Mouse (Mus musculus): Measurements from ENCODE around the gene Fam76b. TPM values are rescaled to one million over a fixed set of nuclear protein-coding genes. Genes with fewer than 3 reads are reported as not detected.

Fam76b gene
- total and polyA plus RNA-seq, 3 experiments: 27.9 to 43.8 (median 39.2) TPM

DNA sequence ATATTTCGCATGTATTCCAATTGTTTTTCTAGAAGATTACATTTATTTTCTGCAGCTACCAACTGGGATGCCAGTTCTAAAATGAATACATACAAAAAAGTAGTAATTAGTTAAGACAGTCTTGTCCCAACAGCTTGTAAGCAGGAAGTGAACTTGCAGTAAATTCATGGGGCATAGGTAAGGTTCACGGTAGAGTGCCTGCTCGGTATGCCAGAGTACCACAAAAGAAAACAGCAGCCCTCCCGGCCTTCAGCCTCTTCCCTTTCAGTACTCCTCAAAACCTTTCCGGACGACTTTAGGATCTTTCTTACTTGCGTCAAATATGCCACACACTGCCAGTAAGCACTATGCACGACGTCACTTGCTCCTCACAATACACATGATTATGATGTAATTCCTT lies 9.1 kb upstream of the Fam76b start:
- H3K36me3 ChIP-seq (ENCODE audit: control insufficient read depth in 1 of 2, insufficient read depth in 2 of 2, low read length in 2 of 2): peaks cover 1 to 87% of the 10 kb centered on the region in 2 experiments; a peak in 2 of 4 replicates

DNA sequence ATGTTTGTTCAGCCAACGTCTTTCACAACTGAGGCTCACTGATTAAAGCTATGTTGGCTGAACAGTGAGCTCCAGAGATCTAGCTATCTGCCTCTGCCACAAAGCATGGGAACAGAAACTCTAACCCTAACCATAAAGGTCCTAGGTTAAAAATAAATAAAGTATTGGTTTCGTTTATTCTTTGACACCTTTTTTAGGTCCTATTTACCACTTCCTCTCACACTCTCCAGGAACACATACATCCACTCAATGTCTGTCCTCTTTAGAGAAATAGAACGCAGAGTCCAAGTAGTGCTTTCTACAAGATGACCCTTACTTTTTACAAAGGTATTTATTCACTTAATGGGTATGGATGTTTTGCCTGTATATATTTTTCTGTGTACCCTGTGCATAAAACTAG lies 6.7 kb upstream of the Fam76b start:
- Histone ChIP-seq H3K27ac (ENCODE audit: control insufficient read depth, low read depth, low read length) (no peak overlapping the region), H3K9ac (ENCODE audit: control insufficient read depth, low read depth, low read length, poor library complexity, severe bottlenecking) (no peak overlapping the region), H3K27me3 (ENCODE audit: control insufficient read depth in 1 of 2, insufficient read depth in 2 of 2, low read length in 2 of 2) (no peaks in the 10 kb centered on the region), H3K36me3 (ENCODE audit: control insufficient read depth in 1 of 2, insufficient read depth in 2 of 2, low read length in 2 of 2) (peaks cover 23 to 75% of the 10 kb centered on the region in 2 experiments), H3K9me3 (replicated peaks; ENCODE audit: insufficient read depth, low read length) (no peaks in the 10 kb centered on the region), H3K4me3 (ENCODE audit: control insufficient read depth in 1 of 2, insufficient read depth in 1 of 2, low read depth in 2 of 2, low read length in 2 of 2) (no peak overlapping the region), H3K79me2 (ENCODE audit: control insufficient read depth, insufficient read depth, low read length, poor library complexity) (peaks cover 32% of the 10 kb centered on the region), H3K4me1 (ENCODE audit: control insufficient read depth in 1 of 2, insufficient read depth in 2 of 2, low read length in 2 of 2) (peaks cover 13 to 15% of the 10 kb centered on the region in 2 experiments)
- DNase-seq (ENCODE audit: low read depth, low spot score): no peak
- TF ChIP-seq MAX (IDR thresholded peaks at IDR 0.05; ENCODE audit: low read length) (no peak), MXI1 (IDR thresholded peaks at IDR 0.05; ENCODE audit: low read depth, low read length) (no peak), BHLHE40 (IDR thresholded peaks at IDR 0.05; ENCODE audit: borderline replicate concordance, low read depth, low read length) (no peak), EP300 (IDR thresholded peaks at IDR 0.05; ENCODE audit: low read depth in 1 of 2, low read length in 2 of 2) (no peak)

More for the DNA sequence above, 9.1 kb upstream of the Fam76b start:
- Histone ChIP-seq H3K4me1 (ENCODE audit: control insufficient read depth in 1 of 2, insufficient read depth in 2 of 2, low read length in 2 of 2) (peaks cover 0 to 3% of the 10 kb centered on the region in 2 experiments; a peak in 1 of 4 replicates), H3K27ac (ENCODE audit: control insufficient read depth, low read depth, low read length) (no peak overlapping the region), H3K4me3 (ENCODE audit: control insufficient read depth in 1 of 2, insufficient read depth in 1 of 2, low read depth in 2 of 2, low read length in 2 of 2) (no peak overlapping the region), H3K27me3 (ENCODE audit: control insufficient read depth in 1 of 2, insufficient read depth in 2 of 2, low read length in 2 of 2) (no peaks in the 10 kb centered on the region), H3K9ac (ENCODE audit: control insufficient read depth, low read depth, low read length, poor library complexity, severe bottlenecking) (no peak overlapping the region), H3K9me3 (replicated peaks; ENCODE audit: insufficient read depth, low read length) (no peaks in the 10 kb centered on the region), H3K79me2 (ENCODE audit: control insufficient read depth, insufficient read depth, low read length, poor library complexity) (peaks cover 15% of the 10 kb centered on the region)
- TF ChIP-seq CHD1 (IDR thresholded peaks at IDR 0.05; ENCODE audit: low read depth, low read length): no peak
- TF ChIP-seq MAFK (IDR thresholded peaks at IDR 0.05; ENCODE audit: borderline replicate concordance, low read depth, low read length): no peak
- no peak for TF ChIP-seq CTCF (IDR thresholded peaks at IDR 0.05 in 2 of 3, conservative IDR thresholded peaks at IDR 0.05 in 1 of 3; ENCODE audit: control insufficient read depth in 1 of 3, insufficient read depth in 1 of 3, low read depth in 2 of 3, low read length in 3 of 3, poor library complexity in 1 of 3, severe bottlenecking in 1 of 3)
- no peak for TF ChIP-seq SIN3A (IDR thresholded peaks at IDR 0.05; ENCODE audit: low read length)
- TF ChIP-seq RCOR1 (IDR thresholded peaks at IDR 0.05; ENCODE audit: low read depth, low read length): no peak
- TF ChIP-seq POLR2AphosphoS5 (IDR thresholded peaks at IDR 0.05; ENCODE audit: borderline replicate concordance, low read depth, low read length): no peak
- no peak for TF ChIP-seq NRF1 (IDR thresholded peaks at IDR 0.05; ENCODE audit: insufficient read depth, low read depth, low read length, poor library complexity, severe bottlenecking)
- no peak for TF ChIP-seq ZKSCAN1 (IDR thresholded peaks at IDR 0.05; ENCODE audit: low read depth, low read length)
- TF ChIP-seq EP300 (IDR thresholded peaks at IDR 0.05; ENCODE audit: low read depth in 1 of 2, low read length in 2 of 2): no peak
- no peak for TF ChIP-seq HCFC1 (IDR thresholded peaks at IDR 0.05; ENCODE audit: low read depth, low read length)
- TF ChIP-seq MEF2A (IDR thresholded peaks at IDR 0.05; ENCODE audit: extremely low read depth, insufficient replicate concordance, low read depth, low read length, poor library complexity, severe bottlenecking): no peak
- no peak for TF ChIP-seq TAL1 (IDR thresholded peaks at IDR 0.05; ENCODE audit: low read length)
- DNase-seq (ENCODE audit: low read depth, low spot score): no peak

Data from MEL (cell line).